Mouse (Mus musculus) kidney, postnatal 36 days (tissue): ENCODE results near the gene Xxylt1.

Experiments
- DNase-seq, 2 experiments: peaks; one replicate each; pipeline ENCODE4 v3.0.0; 2021 to 2022; ENCODE audit warnings: mixed read lengths in 2 of 2

The Xxylt1 gene

GRCm38 (mm10) chr16:31081125-31081664, at the start of gene Xxylt1:
Xxylt1 (minus strand) TSS chr16:31081432.
- peak; percentile 95 to 97 for DNase-seq

GRCm38 (mm10) chr16:31128116-31128515, 46.9 kb upstream of the Xxylt1 start:
- DNase-seq, result no peak

GRCm38 (mm10) chr16:31124991-31125390, 43.8 kb upstream of the Xxylt1 start:
- no peak for DNase-seq

- DNase-seq, result no peak
Observed at GRCm38 (mm10) chr16:31121612-31122011, 40.4 kb upstream of the Xxylt1 start.

GRCm38 (mm10) chr16:31113596-31113995, 32.4 kb upstream of the Xxylt1 start:
- no peak for DNase-seq

GRCm38 (mm10) chr16:31101352-31101751, 20.1 kb upstream of the Xxylt1 start:
- DNase-seq, result no peak

GRCm38 (mm10) chr16:31099906-31100305, 18.7 kb upstream of the Xxylt1 start:
- DNase-seq, result peak in 1 of 2 experiments; percentile 13

- DNase-seq, result no peak
Observed at GRCm38 (mm10) chr16:31094036-31094435, 12.8 kb upstream of the Xxylt1 start.

GRCm38 (mm10) chr16:31093186-31093585, 12.0 kb upstream of the Xxylt1 start:
- no peak for DNase-seq

- no peak for DNase-seq
Observed at GRCm38 (mm10) chr16:31081891-31082290, 659 bp upstream of the Xxylt1 start.

GRCm38 (mm10) chr16:31080573-31081051, 620 bp downstream of the Xxylt1 start:
- DNase-seq, result peak; percentile 79 to 86

GRCm38 (mm10) chr16:31077396-31077795, 3.8 kb downstream of the Xxylt1 start:
- DNase-seq, result no peak

GRCm38 (mm10) chr16:31076436-31076835, 4.8 kb downstream of the Xxylt1 start:
- DNase-seq, result no peak

- DNase-seq, result no peak
Observed at GRCm38 (mm10) chr16:31074324-31074908, 6.8 kb downstream of the Xxylt1 start.

GRCm38 (mm10) chr16:31071731-31072130, 9.5 kb downstream of the Xxylt1 start:
- no peak for DNase-seq

GRCm38 (mm10) chr16:31070358-31071133, 10.7 kb downstream of the Xxylt1 start:
- DNase-seq, result peak; percentile 81 to 94

- DNase-seq, result no peak
Observed at GRCm38 (mm10) chr16:31069211-31070166, 11.7 kb downstream of the Xxylt1 start.

- DNase-seq, result peak; percentile 45 to 54
Observed at GRCm38 (mm10) chr16:31068280-31068679, 13.0 kb downstream of the Xxylt1 start.

- peak; percentile 54 to 78 for DNase-seq
Observed at GRCm38 (mm10) chr16:31066344-31067098, 14.7 kb downstream of the Xxylt1 start.

- DNase-seq, result no peak
Observed at GRCm38 (mm10) chr16:31064782-31065181, 16.4 kb downstream of the Xxylt1 start.

- no peak for DNase-seq
Observed at GRCm38 (mm10) chr16:31062918-31063317, 18.3 kb downstream of the Xxylt1 start.
